Comparison of ENCODE assay signal across 8 mouse cellular contexts in genomic region chr19:4302936-4303639, GRCm38 (mm10). TPM values are rescaled to one million over a fixed set of nuclear protein-coding genes. Genes with fewer than 3 reads are reported as not detected.
DNase-seq lines count a peak whose midpoint lies in the region; ATAC-seq and TF ChIP-seq lines count a peak whose summit lies in the region.

No protein-coding gene starts in this region.

- WGBS in hindbrain, embryonic 10.5 days, result 75% methylated on average over 7 of the region's 7 CpGs
- 75% methylated on average over 7 of the region's 7 CpGs for WGBS in hindbrain, embryonic 11.5 days
- 56% methylated on average over 7 of the region's 7 CpGs for WGBS in heart, embryonic 13.5 days
- 28% methylated on average over 7 of the region's 7 CpGs for WGBS in liver, embryonic 12.5 days (ENCODE audit: insufficient replicate concordance)

- TF ChIP-seq EP300 in CH12.LX (IDR thresholded peaks at IDR 0.05; ENCODE audit: low read length), result no peak

- no peak for TF ChIP-seq POLR2A in CH12.LX (IDR thresholded peaks at IDR 0.05; ENCODE audit: low read depth, low read length)

- no peaks in the 10 kb centered on the region for H3K27me3 ChIP-seq in hindbrain, embryonic 10.5 days (ENCODE audit: insufficient read depth, poor library complexity, severe bottlenecking)
- no peaks in the 10 kb centered on the region for H3K27me3 ChIP-seq in hindbrain, embryonic 11.5 days (ENCODE audit: control insufficient read depth, insufficient read depth, low read length)
- H3K27me3 ChIP-seq in CH12.LX (replicated peaks), result no peaks in the 10 kb centered on the region
- peaks cover 7% of the 10 kb centered on the region; the same call in 1 of the 2 replicates for H3K27me3 ChIP-seq in heart, embryonic 13.5 days (replicated peaks)
- 0 out of 2 replicates have a peak, but pooled peaks cover 5% of the 10 kb centered on the region for H3K27me3 ChIP-seq in liver, embryonic 12.5 days (replicated peaks)

- in situ Hi-C loops in CH12.LX (cut with MboI; ENCODE audit: low pct_ligation_motif_present, low pct_unique_long_range_greater_than_20kb, low sequenced_read_pairs), result no loop called here

- H3K79me2 ChIP-seq in CH12.LX (replicated peaks; ENCODE audit: control insufficient read depth, extremely low read depth, insufficient read depth, poor library complexity, severe bottlenecking), result peaks cover 69% of the 10 kb centered on the region

- H3K27ac ChIP-seq in hindbrain, embryonic 10.5 days, result peak overlapping the region; percentile 54
- no peak overlapping the region for H3K27ac ChIP-seq in hindbrain, embryonic 11.5 days (ENCODE audit: low read depth, low read length)
- peak overlapping the region; percentile 97 for H3K27ac ChIP-seq in CH12.LX (ENCODE audit: insufficient read depth, low read depth)
- H3K27ac ChIP-seq in heart, embryonic 13.5 days (replicated peaks), result peak overlapping the region; percentile 85
- peak overlapping the region; percentile 75 for H3K27ac ChIP-seq in liver, embryonic 12.5 days

- no peak overlapping the region for H3K4me2 ChIP-seq in hindbrain, embryonic 11.5 days (replicated peaks; ENCODE audit: low read depth, low read length)
- H3K4me2 ChIP-seq in CH12.LX (ENCODE audit: insufficient read depth, low read depth, poor library complexity, severe bottlenecking), result peak overlapping the region; percentile 92
- H3K4me2 ChIP-seq in heart, embryonic 13.5 days, result peak overlapping the region; percentile 82
- peak overlapping the region; percentile 73 for H3K4me2 ChIP-seq in liver, embryonic 12.5 days

- H3K4me3 ChIP-seq in hindbrain, embryonic 10.5 days, result peak overlapping the region; percentile 27; the same call in 1 of the 2 replicates
- H3K4me3 ChIP-seq in hindbrain, embryonic 11.5 days (ENCODE audit: low read depth, low read length), result no peak overlapping the region
- H3K4me3 ChIP-seq in CH12.LX (replicated peaks in 1 of 3; ENCODE audit: low read depth in 2 of 3, low read length in 2 of 3, poor library complexity in 1 of 3), result peak overlapping the region; percentile 56 to 89 (median 59)
- H3K4me3 ChIP-seq in heart, embryonic 13.5 days, result peak overlapping the region; percentile 27
- H3K4me3 ChIP-seq in liver, embryonic 12.5 days, result peak overlapping the region; percentile 12

- no peaks in the 10 kb centered on the region for H3K9me3 ChIP-seq in hindbrain, embryonic 10.5 days
- H3K9me3 ChIP-seq in hindbrain, embryonic 11.5 days (ENCODE audit: control insufficient read depth, low read length), result no peaks in the 10 kb centered on the region
- H3K9me3 ChIP-seq in CH12.LX (replicated peaks; ENCODE audit: low read length), result no peaks in the 10 kb centered on the region
- H3K9me3 ChIP-seq in heart, embryonic 13.5 days, result no peaks in the 10 kb centered on the region
- no peaks in the 10 kb centered on the region for H3K9me3 ChIP-seq in liver, embryonic 12.5 days (replicated peaks)

- H3K36me3 ChIP-seq in hindbrain, embryonic 10.5 days, result peaks cover 4% of the 10 kb centered on the region; the same call in 1 of the 2 replicates
- H3K36me3 ChIP-seq in hindbrain, embryonic 11.5 days (ENCODE audit: control insufficient read depth, insufficient read depth, low read length), result no peaks in the 10 kb centered on the region
- peaks cover 12 to 31% of the 10 kb centered on the region in 2 experiments for H3K36me3 ChIP-seq in CH12.LX (replicated peaks in 1 of 2; ENCODE audit: control insufficient read depth in 1 of 2, insufficient read depth in 1 of 2, low read length in 1 of 2)
- H3K36me3 ChIP-seq in heart, embryonic 13.5 days, result peaks cover 3% of the 10 kb centered on the region; the same call in 1 of the 2 replicates
- peaks cover 16% of the 10 kb centered on the region for H3K36me3 ChIP-seq in liver, embryonic 12.5 days

- peaks cover 68% of the 10 kb centered on the region for H3K4me1 ChIP-seq in hindbrain, embryonic 10.5 days (replicated peaks)
- H3K4me1 ChIP-seq in hindbrain, embryonic 11.5 days (replicated peaks; ENCODE audit: control insufficient read depth, insufficient read depth, low read length), result peaks cover 24% of the 10 kb centered on the region
- H3K4me1 ChIP-seq in CH12.LX (ENCODE audit: control insufficient read depth in 1 of 2, insufficient read depth in 2 of 2), result peaks cover 29 to 71% of the 10 kb centered on the region in 2 experiments
- H3K4me1 ChIP-seq in heart, embryonic 13.5 days, result peaks cover 74% of the 10 kb centered on the region
- peaks cover 82% of the 10 kb centered on the region for H3K4me1 ChIP-seq in liver, embryonic 12.5 days

- no peak for TF ChIP-seq RAD21 in CH12.LX (IDR thresholded peaks at IDR 0.05; ENCODE audit: low read depth, low read length)

- no peak for TF ChIP-seq CTCF in CH12.LX (conservative IDR thresholded peaks at IDR 0.05 in 1 of 2, IDR thresholded peaks at IDR 0.05 in 1 of 2; ENCODE audit: low read depth in 2 of 2, low read length in 2 of 2)

- no peak for DNase-seq in hindbrain, embryonic 10.5 days (ENCODE audit: low spot score)
- DNase-seq in hindbrain, embryonic 11.5 days (ENCODE audit: low spot score), result no peak
- DNase-seq in CH12.LX (ENCODE audit: extremely low read depth), result no peak
- peak; percentile 96 to 97 for DNase-seq in cerebellum, postnatal 14 days
- DNase-seq in thymus, postnatal 25 days, result peak; percentile 51
- DNase-seq in urinary bladder, adult 2 months (ENCODE audit: low spot score), result no peak

- dilution Hi-C loops in CH12.LX (cut with MboI; ENCODE audit: extremely low pct_ligation_motif_present, extremely low pct_unique_long_range_greater_than_20kb, low sequenced_read_pairs), result no loop called here

- no peak overlapping the region for H3K9ac ChIP-seq in hindbrain, embryonic 11.5 days (ENCODE audit: low read depth, low read length)
- peak overlapping the region; percentile 86 for H3K9ac ChIP-seq in CH12.LX (ENCODE audit: insufficient read depth, low read depth)
- H3K9ac ChIP-seq in heart, embryonic 13.5 days, result peak overlapping the region; percentile 62
- peak overlapping the region; percentile 46 for H3K9ac ChIP-seq in liver, embryonic 12.5 days

- ATAC-seq in hindbrain, embryonic 11.5 days (ENCODE audit: low FRiP score), result no peak
- ATAC-seq in heart, embryonic 13.5 days (ENCODE audit: extremely low read depth, insufficient number of reproducible peaks, low FRiP score, low TSS enrichment), result no peak
- ATAC-seq in liver, embryonic 12.5 days, result no peak

TF ChIP-seq in CH12.LX, 34 proteins besides CTCF, POLR2A, EP300 and RAD21:
- TF ChIP-seq ETS1 (conservative IDR thresholded peaks at IDR 0.05; ENCODE audit: low read depth, low read length) (no peak), CHD1 (IDR thresholded peaks at IDR 0.05; ENCODE audit: low read depth, low read length) (no peak), GABPA (IDR thresholded peaks at IDR 0.05; ENCODE audit: insufficient replicate concordance, low read depth, low read length) (no peak), NRF1 (IDR thresholded peaks at IDR 0.05; ENCODE audit: low read depth, low read length) (no peak), ZMIZ1 (IDR thresholded peaks at IDR 0.05; ENCODE audit: low read depth, low read length) (no peak), MAFK (IDR thresholded peaks at IDR 0.05; ENCODE audit: insufficient replicate concordance, low read length) (no peak), NELFE (IDR thresholded peaks at IDR 0.05; ENCODE audit: low read depth, low read length) (no peak), IRF4 (IDR thresholded peaks at IDR 0.05; ENCODE audit: low read depth, low read length) (no peak)

RNA-seq across cellular contexts. Expression of gene Grk2, which starts 2.9 kb away (rescaled TPM):
- 14.8 and 16.7 TPM in 2 replicates for polyA plus RNA-seq in hindbrain, embryonic 10.5 days (2016; fragmentation: Nextera tagmentation; extraction: Ambion mirVana)
- polyA plus RNA-seq in hindbrain, embryonic 11.5 days (2014; fragmentation: Nextera tagmentation; extraction: Ambion mirVana), result 12.5 and 13.9 TPM in 2 replicates
- total RNA-seq in CH12.LX (2012; rRNA removed), result 196 and 203 TPM in 2 replicates
- total RNA-seq in CH12.LX (2014; rRNA removed), result 118 and 119 TPM in 2 replicates
- 191 and 193 TPM in 2 replicates for polyA plus RNA-seq in CH12.LX (2012; ENCODE audit: insufficient read length, low read depth)
- 9.4 and 12.9 TPM in 2 replicates for polyA plus RNA-seq in heart, embryonic 13.5 days (2015; fragmentation: Nextera tagmentation; extraction: Ambion mirVana)
- polyA plus RNA-seq in liver, embryonic 12.5 days (2016; fragmentation: Nextera tagmentation; extraction: Ambion mirVana), result 15.7 and 17.9 TPM in 2 replicates
- polyA plus RNA-seq in urinary bladder, adult 2 months (2012; rRNA removed), result 69.4 and 74.6 TPM in 2 replicates

RNA-seq across cellular contexts. Expression of gene Ankrd13d, which starts 20.2 kb away (rescaled TPM):
- polyA plus RNA-seq in hindbrain, embryonic 10.5 days (2016; fragmentation: Nextera tagmentation; extraction: Ambion mirVana), result 9.9 and 14.4 TPM in 2 replicates
- polyA plus RNA-seq in hindbrain, embryonic 11.5 days (2014; fragmentation: Nextera tagmentation; extraction: Ambion mirVana), result 8.6 and 11.0 TPM in 2 replicates
- 53.6 and 55.1 TPM in 2 replicates for total RNA-seq in CH12.LX (2012; rRNA removed)
- total RNA-seq in CH12.LX (2014; rRNA removed), result 3.8 and 5.6 TPM in 2 replicates
- 13.2 and 17.3 TPM in 2 replicates for polyA plus RNA-seq in CH12.LX (2012; ENCODE audit: insufficient read length, low read depth)
- 1.0 and 1.6 TPM in 2 replicates for polyA plus RNA-seq in heart, embryonic 13.5 days (2015; fragmentation: Nextera tagmentation; extraction: Ambion mirVana)
- polyA plus RNA-seq in liver, embryonic 12.5 days (2016; fragmentation: Nextera tagmentation; extraction: Ambion mirVana), result 0.99 and 1.4 TPM in 2 replicates
- 13.6 and 18.6 TPM in 2 replicates for polyA plus RNA-seq in urinary bladder, adult 2 months (2012; rRNA removed)

RNA-seq across cellular contexts. Expression of gene Ssh3, which starts 34.1 kb away (rescaled TPM):
- 4.0 and 5.9 TPM in 2 replicates for polyA plus RNA-seq in hindbrain, embryonic 10.5 days (2016; fragmentation: Nextera tagmentation; extraction: Ambion mirVana)
- 2.8 and 3.9 TPM in 2 replicates for polyA plus RNA-seq in hindbrain, embryonic 11.5 days (2014; fragmentation: Nextera tagmentation; extraction: Ambion mirVana)
- total RNA-seq in CH12.LX (2012; rRNA removed), result 30.0 and 33.4 TPM in 2 replicates
- 5.6 and 6.9 TPM in 2 replicates for total RNA-seq in CH12.LX (2014; rRNA removed)
- polyA plus RNA-seq in CH12.LX (2012; ENCODE audit: insufficient read length, low read depth), result 12.3 and 13.2 TPM in 2 replicates
- polyA plus RNA-seq in heart, embryonic 13.5 days (2015; fragmentation: Nextera tagmentation; extraction: Ambion mirVana), result 5.0 and 6.7 TPM in 2 replicates
- 2.2 and 2.6 TPM in 2 replicates for polyA plus RNA-seq in liver, embryonic 12.5 days (2016; fragmentation: Nextera tagmentation; extraction: Ambion mirVana)
- polyA plus RNA-seq in urinary bladder, adult 2 months (2012; rRNA removed), result 83.3 and 90.8 TPM in 2 replicates

Comparison
In these comparisons a context has a peak if more than half of its experiments do, and no peak if none do; other contexts are left out.
1. DNase-seq: peak in cerebellum, postnatal 14 days (2 of 2) and thymus, postnatal 25 days (single experiment); none in hindbrain, embryonic 10.5 days (single experiment), hindbrain, embryonic 11.5 days (single experiment), CH12.LX (single experiment) and urinary bladder, adult 2 months (single experiment).